Mouse (Mus musculus): ENCODE measurements around the gene Calr. TPM values are rescaled to one million over a fixed set of nuclear protein-coding genes. Genes with fewer than 3 reads are reported as not detected.

Gene Calr
- total RNA-seq, 2 experiments from 2014 or later, result 262 to 331 TPM

DNA sequence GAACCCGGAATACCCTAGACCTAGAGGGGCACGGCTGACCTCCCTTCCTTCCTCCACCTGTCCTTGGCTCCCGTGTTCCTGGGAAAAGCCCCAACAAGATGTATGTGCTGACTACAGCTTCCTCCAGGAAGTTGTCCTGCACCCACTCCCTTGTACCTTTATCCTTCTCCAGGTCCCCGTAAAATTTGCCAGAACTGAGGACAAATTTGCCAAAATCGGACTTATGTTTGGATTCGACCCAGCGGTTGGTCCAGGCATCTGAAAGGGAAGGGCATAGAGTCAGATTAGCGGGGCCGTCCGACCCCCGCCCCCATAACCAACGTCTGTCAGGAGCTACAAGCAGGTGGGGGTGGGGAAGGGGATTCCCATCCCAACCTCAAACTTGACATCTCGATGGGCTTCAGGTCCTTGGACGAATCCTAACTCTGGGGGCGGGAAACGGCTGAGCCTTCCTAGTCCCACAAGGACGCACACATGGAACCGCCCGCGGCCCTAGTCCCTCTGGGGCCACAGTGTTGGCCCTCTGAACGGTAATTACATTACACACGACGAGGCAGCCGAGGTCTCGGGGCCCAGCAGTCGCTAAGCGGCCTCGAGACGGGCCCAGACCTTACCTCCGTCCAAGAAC lies 526 bp downstream of the Calr start:
- DNase-seq, result no peak
- intact Hi-C loops (cut with DNase I), result loop anchor here (2.0 kb wide), 1 partner anchor 57 kb away; no protein-coding TSS in a partner anchor

- intact Hi-C loops (cut with DNase I), result loop anchor here (2.0 kb wide), 1 partner anchor 57 kb away; no protein-coding TSS in a partner anchor
- DNase-seq, result peak; percentile 32 to 54
These were observed 1.2 kb downstream of the Calr start for GRCm38 (mm10) chr8:84845355-84846093.

DNA sequence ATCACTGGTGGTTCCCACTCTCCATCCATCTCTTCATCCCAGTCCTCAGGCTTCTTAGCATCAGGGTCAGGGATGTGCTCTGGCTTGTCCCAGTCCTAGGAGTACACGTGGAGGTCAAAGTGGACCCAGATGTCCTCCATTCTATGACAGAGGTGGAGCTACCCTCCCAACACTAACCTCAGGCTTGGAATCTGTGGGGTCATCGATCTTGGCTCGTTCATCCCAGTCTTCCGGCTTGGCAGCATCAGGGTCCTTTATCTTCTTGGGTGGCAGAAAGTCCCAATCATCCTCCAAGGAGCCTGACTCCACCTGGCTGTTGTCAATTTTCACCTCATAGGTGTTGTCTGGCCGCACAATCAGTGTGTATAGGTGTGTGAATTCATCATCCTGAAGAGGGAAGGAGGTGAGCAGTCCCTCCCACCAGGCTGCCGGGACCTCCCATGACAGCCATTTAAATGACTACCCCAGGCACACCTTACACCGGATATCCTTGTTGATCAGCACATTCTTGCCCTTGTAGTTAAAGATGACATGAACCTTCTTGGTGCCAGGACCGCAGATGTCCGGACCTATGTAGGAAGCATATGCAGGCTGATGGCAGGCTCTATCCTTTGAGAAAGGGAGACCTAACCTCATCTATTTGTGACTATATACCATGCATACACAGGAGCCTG lies 2.2 kb downstream of the Calr start:
- DNase-seq, result no peak
- intact Hi-C loops (cut with DNase I), result no loop called here

GRCm38 (mm10) chr8:84841514-84841913 lies 5.2 kb downstream of the Calr start:
- intact Hi-C loops (cut with DNase I), result no loop called here
- no peak for DNase-seq

- intact Hi-C loops (cut with DNase I), result no loop called here
- peak; percentile 91 to 92 for DNase-seq
These were observed 6.3 kb downstream of the Calr start, which contains the start of gene Rad23a for GRCm38 (mm10) chr8:84840248-84840999. Gene Rad23a (minus strand): TSS chr8:84840665.

- intact Hi-C loops (cut with DNase I), result loop anchor here (10.0 kb wide), 1 partner anchor 825 kb away; the partner anchor contains the start of gene 2210011C24Rik
- no peak for DNase-seq
These were observed 6.9 kb downstream of the Calr start for GRCm38 (mm10) chr8:84839875-84840247.

GRCm38 (mm10) chr8:84839411-84839810 lies 7.3 kb downstream of the Calr start:
- intact Hi-C loops (cut with DNase I), result loop anchor here (10.0 kb wide), 1 partner anchor 825 kb away; the partner anchor contains the start of gene 2210011C24Rik
- DNase-seq, result no peak

GRCm38 (mm10) chr8:84838513-84838912 lies 8.2 kb downstream of the Calr start:
- intact Hi-C loops (cut with DNase I), result loop anchor here (10.0 kb wide), 1 partner anchor 824 kb away; the partner anchor contains the start of gene 2210011C24Rik
- no peak for DNase-seq

DNA sequence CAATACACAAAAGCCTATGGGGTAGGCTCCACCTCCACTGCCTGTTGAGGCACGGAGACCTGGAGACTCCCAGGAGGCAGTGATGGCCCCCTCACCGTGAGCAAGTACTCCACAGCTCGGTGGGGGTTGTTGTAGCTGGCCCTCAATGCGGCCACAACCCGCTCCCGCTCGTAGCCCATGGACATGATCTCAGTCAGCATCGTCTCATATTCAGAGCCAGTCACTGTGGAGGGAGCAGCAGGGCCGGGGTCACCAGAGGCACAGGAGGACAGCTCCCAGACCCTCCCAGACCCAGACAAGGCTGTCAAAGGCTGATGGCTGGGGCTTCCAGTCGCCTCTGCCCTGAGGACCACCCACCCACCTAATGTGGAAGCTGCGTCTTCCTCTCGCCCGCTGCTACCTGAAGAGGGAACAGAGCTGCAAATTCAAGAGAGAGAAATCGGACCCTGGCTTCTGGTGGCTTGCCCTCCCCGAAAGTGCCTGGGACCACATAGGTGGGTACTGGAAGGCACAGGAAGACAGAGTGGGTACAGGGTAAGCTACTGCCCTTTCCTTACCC lies 8.7 kb downstream of the Calr start:
- intact Hi-C loops (cut with DNase I), result loop anchor here (10.0 kb wide), 1 partner anchor 823 kb away; the partner anchor contains the start of gene 2210011C24Rik
- no peak for DNase-seq

DNA sequence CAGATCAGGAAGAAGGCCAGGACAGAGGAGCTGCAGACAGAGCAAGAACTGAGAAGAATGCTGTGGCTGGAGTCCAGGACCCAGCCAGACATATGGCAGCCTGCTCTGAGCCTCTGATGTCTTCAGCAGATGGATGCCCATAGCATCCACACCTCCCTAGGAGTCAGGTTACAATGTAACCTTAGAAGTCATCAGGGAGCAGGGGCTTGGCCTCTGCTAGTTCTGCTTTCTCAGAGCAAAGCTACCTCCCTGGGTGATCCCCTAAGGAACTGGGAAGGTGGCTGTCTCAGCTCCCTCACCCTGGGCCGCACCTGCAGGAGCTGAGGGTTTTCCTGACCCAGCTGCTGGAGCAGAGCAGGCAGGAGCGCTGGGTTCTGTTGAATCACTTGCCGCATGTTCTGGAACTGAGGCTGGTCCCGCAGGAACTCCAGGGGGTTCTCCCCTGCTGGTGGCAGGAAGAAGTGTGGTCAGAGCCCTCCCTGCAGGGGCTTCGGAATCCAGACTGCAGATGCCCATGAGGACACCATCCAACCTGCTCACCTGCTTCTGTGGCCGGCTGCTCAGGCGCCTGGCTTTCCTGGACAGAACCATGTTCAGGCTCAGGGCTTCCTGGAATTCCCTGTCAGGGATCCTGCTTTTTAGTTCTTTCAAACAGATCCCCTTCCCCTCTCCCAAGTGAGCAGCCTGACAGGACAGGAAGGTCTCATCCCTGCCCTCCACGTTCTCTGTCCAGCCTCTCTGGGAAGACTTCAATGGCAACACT lies 9.4 kb downstream of the Calr start:
- no peak for DNase-seq
- intact Hi-C loops (cut with DNase I), result loop anchor here (10.0 kb wide), 1 partner anchor 823 kb away; the partner anchor contains the start of gene 2210011C24Rik

DNA sequence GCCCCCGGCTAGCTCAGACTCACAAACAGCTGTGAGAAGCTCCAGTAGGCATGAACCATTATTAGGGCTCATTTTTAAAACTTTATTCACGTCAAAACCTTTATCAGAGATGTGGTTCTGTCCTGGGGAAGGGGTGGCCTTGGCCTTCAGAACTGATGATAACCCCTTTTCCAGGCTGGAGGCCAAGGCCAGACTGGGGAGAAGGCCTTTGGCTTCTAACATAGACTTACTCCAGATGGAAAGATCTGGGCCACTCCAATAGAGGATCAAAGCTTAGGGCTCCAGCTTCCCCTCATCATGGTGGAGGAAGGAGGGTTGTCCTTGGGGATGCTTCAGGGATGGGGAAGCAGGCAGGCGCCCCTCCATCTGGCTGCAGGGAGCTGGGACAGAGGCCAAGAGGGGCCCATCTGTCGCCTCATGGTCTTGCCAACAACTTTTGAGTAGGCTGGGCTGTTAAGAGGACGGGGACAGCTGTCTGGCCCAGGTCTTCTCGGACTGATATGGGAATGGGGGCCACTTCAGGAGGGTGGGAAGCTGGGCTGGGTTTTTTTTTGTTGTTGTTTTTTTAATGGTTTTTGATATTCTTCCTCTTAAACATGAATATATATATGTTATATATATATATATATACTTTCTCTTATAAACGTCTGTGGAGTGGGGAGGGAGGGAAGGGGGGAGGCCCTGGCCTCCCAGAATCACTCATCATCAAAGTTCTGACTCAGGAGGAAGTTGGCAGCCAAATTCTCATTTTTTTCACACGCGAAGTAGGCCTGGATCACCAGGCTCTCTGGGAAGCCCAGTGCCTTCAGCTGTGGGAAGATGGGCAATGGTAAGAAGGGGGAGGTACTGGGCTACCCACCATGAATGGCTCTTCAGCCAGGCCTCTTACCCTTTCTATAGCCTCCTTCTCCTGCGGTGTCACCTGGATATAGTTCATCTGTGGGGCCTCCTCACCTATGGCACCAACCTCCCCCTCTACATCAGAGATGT lies 11.6 kb downstream of the Calr start:
- intact Hi-C loops (cut with DNase I), result loop anchor here (10.0 kb wide), 1 partner anchor 820 kb away; the partner anchor contains the start of gene 2210011C24Rik
- DNase-seq, result peak; percentile 56 to 58

DNA sequence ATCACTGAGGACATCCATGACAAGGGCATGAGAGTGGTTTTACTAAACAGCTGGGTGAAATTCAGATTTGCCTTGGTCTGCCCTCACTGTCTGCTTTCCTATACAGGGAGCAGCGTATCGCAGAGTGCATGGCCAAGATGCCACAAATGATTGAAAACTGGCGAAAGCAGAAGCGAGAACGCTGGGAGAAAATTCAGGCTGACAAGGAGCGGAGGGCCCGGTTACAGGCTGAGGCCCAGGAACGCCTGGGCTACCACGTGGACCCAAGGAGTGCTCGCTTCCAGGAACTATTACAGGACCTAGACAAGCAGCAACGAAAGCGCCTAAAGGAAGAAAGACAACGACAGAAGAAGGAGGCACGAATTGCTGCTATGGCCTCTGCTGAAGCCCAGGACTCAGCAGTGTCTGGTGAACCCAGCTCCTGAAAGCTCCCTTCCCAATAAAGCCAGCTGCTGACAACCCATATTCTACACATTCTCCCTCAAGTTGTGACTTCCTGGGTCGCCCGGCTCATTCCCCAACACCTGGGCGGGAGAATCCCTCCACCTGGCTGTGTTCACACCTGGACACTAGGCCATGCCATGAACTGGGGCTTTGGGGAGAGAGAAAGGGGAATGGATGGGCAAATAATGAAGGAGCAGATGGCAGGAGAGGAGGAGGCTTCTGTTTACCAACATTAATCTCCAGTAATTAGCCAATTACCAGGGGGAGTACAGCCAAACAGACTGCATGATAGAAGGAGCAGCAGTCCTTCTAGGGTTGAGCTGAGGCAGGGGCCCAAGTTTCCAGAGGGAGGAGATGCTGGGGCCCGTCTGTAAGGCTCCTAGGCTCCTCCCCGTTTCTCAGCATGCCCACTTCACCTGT lies 12.5 kb downstream of the Calr start:
- intact Hi-C loops (cut with DNase I), result loop anchor here (10.0 kb wide), 1 partner anchor 819 kb away; the partner anchor contains the start of gene 2210011C24Rik
- DNase-seq, result no peak

DNA sequence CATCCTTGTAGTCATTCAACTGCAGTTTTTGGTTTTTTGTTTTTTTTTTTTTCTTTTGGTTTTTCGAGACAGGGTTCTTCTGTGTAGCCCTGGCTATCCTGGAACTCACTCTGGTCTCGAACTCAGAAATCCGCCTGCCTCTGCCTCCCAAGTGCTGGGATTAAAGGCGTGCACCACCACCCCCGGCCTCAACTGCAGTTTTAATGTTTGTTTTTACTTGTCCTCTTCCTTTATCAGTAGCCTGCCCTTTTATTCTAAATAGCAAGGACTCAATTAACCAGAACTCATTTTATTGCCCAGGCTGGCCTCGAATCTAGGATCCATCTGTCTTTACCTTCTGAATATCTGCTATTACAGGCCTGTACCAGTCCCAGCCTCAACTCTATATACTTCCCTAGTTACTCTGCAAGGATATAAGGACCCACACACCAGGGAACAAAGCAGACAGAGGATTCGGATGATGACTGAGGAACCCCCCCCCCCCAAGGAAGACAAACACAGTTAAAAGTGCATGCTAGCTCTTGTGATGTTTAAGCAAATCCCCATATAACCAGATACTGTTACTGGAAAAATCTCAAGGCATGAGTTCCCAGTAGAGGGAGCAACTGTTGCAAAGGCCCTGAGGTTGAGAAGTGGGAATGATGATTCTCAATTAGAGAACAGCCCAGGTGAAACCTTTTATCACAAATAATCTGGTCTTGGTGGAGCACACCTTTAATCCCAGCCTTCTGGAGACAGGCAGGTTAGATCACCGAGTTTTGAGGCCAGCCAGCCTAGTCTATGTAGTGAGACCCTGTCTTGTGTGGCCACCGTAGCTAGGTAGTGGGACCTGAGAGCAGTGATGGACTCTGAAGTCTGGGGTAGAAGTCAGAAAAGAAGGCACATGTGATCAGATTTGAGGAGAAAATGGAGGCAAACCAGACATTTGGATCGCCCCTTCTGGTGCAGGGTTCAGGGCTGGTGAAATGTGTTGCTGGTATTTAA lies 13.7 kb downstream of the Calr start:
- intact Hi-C loops (cut with DNase I), result loop anchor here (10.0 kb wide), 1 partner anchor 818 kb away; the partner anchor contains the start of gene 2210011C24Rik

DNA sequence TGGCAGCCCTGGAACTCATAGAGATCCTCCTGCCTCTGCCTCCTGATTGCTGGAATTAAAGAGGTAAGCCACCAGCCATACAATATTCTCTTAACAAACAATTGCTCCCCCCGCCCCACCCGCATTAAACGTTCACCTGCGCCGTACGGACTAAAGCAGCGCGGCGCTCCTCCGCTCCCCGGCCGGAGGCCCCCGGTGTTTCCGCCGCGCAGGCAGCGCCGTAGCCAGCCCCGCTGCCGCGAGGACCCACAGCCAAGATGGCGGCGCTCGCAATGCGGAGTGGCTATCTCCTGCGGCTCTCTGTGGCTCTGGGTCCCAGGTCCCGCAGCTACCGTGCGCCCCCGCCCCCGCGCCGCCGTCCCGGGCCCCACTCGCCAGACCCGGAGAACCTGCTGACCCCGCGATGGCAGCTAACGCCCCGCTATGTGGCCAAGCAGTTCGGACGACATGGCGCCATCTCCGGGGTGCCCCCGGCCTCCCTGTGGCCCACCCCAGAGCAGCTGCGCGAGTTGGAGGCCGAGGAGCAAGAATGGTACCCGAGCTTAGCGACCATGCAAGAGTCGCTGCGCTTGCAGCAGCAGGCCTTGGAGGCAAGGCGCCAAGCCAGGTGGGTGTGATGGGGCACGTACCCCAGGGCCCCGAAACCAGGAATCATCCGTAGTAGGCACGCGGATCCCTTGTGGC lies 14.6 kb downstream of the Calr start:
- peak; percentile 87 to 89 for DNase-seq
- intact Hi-C loops (cut with DNase I), result loop anchor here (10.0 kb wide), 1 partner anchor 817 kb away; the partner anchor contains the start of gene 2210011C24Rik

More for the DNA sequence above, 13.7 kb downstream of the Calr start:
- no peak for DNase-seq

GRCm38 (mm10) chr8:84831490-84831889 lies 15.2 kb downstream of the Calr start, which contains the start of gene Gadd45gip1:
Gene Gadd45gip1 (plus strand): TSS chr8:84831522.
- DNase-seq, result peak in 1 of 2 experiments; percentile 47
- intact Hi-C loops (cut with DNase I), result loop anchor here (10.0 kb wide), 1 partner anchor 817 kb away; the partner anchor contains the start of gene 2210011C24Rik

All from heart, postnatal 14 days (tissue).